Mouse (Mus musculus): ENCODE data around the gene Phf5a.
"Not testable (repeated sequence)": the region's sequence is repeated elsewhere in the genome, so short reads cannot be mapped to it uniquely, and the experiment has no call there.

Gene Phf5a

GRCm38 (mm10) chr15:81871604-81872261 is at the start of gene Phf5a:
Gene Phf5a, minus strand, starts transcription at chr15:81871911.
- DNase-seq (ENCODE audit: low spot score in 2 of 2), result peak; percentile 81 to 85

DNA sequence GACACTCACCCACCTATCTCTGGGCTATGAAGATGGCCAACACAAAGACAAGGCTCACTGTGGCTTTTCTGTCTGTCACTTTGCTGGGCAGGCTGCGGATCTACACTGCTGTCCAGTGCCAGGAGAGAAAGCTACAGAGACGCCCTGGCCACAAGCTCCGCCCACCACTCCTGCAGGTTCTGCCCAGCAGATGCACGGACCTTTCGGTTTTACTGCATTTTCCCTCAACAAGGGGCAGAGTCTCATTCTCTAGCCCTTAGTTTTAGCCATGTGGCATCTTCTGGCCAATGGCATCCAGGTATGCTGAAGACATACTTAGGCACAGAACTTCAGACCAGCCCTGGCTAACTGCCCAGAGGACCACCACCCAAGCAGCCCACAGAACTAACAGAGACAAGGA is 49.5 kb upstream of the Phf5a start:
- no peak for DNase-seq (ENCODE audit: low spot score in 2 of 2)

DNA sequence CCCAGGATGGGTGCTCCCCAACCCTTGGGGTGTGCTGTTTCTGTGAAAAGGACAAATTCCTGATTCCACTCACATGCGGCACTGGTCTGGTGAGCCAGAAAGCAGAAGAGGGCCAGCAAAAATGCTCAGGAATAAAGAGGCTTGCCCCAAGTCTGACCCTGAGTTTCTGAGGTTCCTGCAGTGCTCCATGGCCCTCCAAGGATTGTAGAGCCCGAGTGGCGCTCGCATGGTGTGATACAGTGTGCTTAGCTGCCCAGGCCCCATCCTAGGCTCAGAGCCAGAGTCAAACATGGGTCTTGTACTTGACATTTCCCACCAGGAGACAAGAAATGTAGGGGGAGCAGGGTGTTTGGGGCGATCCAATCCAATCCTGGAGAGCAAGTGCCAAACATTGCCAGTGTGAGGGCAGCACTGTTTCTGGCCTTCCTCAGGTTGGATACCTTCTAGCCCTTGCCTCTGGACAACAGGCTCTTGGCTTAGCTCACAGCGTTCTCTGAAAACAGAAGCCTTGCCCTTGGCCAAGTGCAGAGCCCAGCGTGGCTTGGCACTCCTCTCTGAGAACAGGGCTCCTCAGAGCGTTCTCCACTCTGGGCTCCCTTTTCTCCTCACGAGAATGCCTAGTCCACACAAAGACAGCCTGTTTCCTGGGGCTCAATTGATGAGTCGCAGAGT is 49.0 kb upstream of the Phf5a start:
- DNase-seq (ENCODE audit: low spot score in 2 of 2), result no peak

- no peak for DNase-seq (ENCODE audit: low spot score in 2 of 2)
These were observed 47.4 kb upstream of the Phf5a start for GRCm38 (mm10) chr15:81919062-81919461.

- DNase-seq (ENCODE audit: low spot score in 2 of 2), result peak; percentile 58 to 69
These were observed 46.1 kb upstream of the Phf5a start for GRCm38 (mm10) chr15:81917621-81918463.

DNA sequence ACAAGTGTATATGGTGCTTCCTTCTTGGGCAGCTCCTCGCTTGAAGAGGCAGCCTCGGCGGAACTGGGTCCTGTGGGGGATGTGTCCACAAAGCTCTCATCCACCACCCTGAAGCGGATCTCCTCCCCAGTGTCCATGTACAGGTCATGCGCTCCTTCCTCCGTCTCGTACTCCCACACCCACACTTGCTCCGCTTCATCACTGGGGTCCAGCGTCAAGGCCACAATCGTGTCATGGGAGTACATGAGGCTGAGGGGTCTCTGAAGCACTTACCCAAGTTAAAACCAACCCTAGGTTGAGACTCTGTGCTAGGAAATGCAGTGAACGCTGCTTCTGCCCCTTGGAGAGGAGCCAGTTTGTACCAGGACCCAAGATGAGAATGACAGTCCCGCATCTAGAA is 45.5 kb upstream of the Phf5a start:
- no peak for DNase-seq (ENCODE audit: low spot score in 2 of 2)

- DNase-seq (ENCODE audit: low spot score in 2 of 2), result no peak
These were observed 44.0 kb upstream of the Phf5a start for GRCm38 (mm10) chr15:81915663-81916062.

DNA sequence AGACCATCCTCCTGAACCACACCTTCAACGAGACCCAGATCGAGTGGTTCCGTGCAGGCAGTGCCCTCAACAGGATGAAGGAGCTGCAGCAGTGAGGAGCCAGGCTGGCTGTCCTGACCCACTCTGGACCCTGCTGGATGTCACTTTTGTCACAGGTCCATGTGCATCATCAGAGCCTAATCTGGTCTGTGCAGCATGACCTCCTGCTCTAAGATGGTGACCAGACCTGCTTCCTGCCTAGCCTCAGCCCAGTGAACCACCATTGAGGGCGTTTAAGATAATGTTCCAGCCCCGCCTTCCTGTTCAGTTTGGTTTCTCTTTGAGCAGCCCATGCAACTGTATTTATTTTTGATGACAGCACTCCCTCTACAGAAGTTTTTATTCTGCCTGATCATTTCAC is 43.0 kb upstream of the Phf5a start:
- no peak for DNase-seq (ENCODE audit: low spot score in 2 of 2)

- DNase-seq (ENCODE audit: low spot score in 2 of 2), result no peak
These were observed 40.8 kb upstream of the Phf5a start for GRCm38 (mm10) chr15:81912498-81912897.

DNA sequence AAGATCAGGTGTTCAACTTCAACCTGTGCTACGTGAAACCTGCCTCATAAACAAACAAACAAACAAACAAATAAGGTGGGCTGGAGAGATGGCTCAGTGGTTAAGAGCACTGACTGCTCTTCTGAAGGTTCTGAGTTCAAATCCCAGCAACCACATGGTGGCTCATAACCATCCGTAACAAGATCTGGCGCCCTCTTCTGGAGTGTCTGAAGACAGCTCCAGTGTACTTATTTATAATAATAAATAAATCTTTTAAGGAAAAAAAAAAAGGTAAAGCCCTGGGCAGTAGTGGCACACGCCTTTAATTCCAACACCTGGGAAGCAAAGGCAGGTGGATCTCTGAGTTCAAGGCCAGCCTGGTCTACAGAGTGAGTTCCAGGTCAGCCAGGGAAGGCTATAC is 37.1 kb upstream of the Phf5a start:
- DNase-seq (ENCODE audit: low spot score in 2 of 2), result not testable (repeated sequence)

DNA sequence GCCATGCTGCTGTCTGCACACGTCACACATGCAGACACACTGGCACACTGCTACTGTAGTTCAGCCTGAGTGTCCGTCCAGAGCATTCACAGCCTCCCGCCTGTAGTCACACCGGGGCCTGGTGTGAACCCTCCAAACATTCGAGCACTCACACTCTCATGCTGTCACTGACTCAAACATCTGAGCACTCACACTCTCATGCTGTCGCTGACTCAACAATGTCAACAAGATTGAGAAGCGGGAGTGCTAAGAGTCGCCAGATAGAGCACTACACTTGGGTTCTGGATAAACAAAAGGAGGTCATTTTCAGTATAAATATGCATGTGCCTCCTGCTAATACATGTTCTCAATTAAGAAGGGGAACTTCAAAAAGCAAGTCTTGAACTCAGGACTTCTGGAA is 36.2 kb upstream of the Phf5a start:
- DNase-seq (ENCODE audit: low spot score in 2 of 2), result no peak

GRCm38 (mm10) chr15:81904939-81905338 is 33.2 kb upstream of the Phf5a start:
- peak; percentile 47 to 67 for DNase-seq (ENCODE audit: low spot score in 2 of 2)

DNA sequence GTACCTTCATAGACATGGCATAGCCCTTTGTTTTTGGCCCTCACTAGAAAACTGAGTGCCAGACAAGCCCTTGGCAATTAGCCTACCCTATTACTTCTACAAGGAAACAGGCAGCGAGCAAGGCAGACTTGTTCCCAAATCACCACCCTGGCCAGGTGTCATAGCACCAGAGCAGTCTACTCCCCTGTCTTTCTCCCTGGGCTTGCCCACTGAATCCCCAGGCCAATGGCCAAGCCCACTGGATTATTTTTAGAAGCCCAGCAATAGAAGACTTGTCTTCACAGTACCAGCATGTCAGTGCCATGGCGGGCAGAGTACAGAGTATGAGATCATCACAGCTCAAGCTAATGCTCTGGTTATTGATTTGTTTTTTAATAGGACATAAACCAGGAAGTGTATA is 27.0 kb upstream of the Phf5a start:
- DNase-seq (ENCODE audit: low spot score in 2 of 2), result no peak

DNA sequence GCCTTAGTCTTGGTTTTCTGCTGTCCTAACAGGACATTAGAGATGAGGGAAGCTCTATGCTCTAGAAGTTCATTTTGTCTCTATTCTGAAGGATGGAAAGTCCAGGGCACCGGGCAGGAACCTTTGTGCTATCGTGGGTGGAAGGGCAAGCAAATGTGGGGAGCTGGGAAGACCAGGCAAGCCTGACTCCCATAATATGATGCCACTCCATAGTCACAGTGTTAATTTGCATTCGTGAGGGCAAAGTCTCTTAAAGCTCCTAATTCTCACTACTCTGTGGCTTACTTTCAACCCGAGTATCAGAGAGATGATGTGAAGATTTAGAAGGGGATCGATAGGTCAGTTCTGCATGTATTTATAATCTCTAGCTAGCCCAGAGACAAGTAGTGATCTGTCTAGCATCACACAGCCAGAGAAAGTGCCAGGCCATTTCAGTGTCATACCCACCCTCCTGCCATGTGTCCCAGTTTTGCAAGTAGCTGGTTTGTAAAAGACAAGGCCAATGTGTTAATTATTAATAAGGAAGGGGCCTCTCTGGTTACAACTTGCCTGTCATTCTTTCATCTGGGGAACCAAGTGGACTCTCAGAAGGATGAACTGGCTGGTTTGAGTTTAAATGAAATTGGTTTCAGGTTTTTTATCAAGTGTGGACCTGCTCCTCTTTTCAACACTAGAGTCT is 26.0 kb upstream of the Phf5a start:
- DNase-seq (ENCODE audit: low spot score in 2 of 2), result no peak

GRCm38 (mm10) chr15:81896407-81896806 is 24.7 kb upstream of the Phf5a start:
- no peak for DNase-seq (ENCODE audit: low spot score in 2 of 2)

GRCm38 (mm10) chr15:81894002-81894401 is 22.3 kb upstream of the Phf5a start:
- no peak for DNase-seq (ENCODE audit: low spot score in 2 of 2)

DNA sequence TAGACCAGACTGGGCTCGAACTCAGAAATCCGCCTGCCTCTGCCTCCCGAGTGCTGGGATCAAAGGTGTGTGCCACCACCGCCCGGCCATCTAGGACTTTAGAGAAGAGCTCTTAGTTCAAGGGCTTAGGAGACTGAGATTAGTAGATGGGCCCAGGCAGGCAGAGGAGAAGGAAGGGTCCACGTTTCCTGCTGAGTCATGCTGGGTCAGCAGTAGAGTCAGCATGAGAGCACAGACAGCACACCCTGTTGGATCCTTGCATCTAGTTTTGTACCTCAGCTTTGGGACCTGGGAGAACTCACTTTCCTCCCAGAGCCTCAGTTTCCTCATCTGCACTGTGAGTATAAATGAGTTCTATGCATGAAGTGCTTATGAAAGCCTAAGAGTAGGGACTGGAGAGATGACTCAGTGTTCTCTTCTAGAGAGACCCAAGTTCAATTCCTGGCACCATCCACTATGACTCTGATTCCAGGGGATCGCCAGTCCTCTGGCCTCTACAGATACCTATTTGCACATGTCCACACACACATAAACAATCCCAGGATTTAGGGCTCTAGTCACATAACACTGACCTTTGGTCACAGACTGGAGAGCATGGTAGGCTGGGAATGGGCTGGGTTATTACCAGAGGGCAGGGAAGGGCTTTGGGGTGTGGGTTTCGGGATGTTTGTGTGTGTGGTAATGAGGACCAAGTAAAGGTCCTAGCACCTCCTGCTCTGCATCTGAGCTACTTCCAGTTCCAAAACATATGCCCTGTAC is 20.3 kb upstream of the Phf5a start:
- DNase-seq (ENCODE audit: low spot score in 2 of 2), result peak; percentile 16 to 35

GRCm38 (mm10) chr15:81891140-81891802 is 19.6 kb upstream of the Phf5a start:
- DNase-seq (ENCODE audit: low spot score in 2 of 2), result no peak

DNA sequence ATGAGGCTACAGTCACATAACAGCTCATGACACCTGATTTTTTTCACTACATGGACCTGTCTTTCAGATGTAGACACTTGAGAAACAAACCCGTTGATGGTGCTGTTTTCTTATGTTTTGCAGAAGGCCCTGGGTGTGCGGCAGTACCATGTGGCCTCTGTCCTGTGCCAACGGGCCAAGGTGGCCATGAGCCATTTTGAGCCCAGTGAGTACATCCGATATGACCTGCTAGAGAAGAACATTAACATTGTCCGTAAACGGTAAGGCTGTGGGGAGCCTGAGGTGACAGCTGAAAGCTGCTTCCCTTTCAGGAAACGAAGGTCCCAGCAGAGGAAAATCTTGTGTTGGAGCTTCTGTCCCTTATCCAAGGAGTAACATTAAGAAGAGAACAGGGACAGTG is 17.5 kb upstream of the Phf5a start:
- DNase-seq (ENCODE audit: low spot score in 2 of 2), result no peak

- no peak for DNase-seq (ENCODE audit: low spot score in 2 of 2)
These were observed 15.3 kb upstream of the Phf5a start for GRCm38 (mm10) chr15:81886795-81887550.

Data from spleen, postnatal 36 days (tissue).